Mouse (Mus musculus): Measurements from ENCODE around the gene Batf. TPM values are rescaled to one million over a fixed set of nuclear protein-coding genes. Genes with fewer than 3 reads are reported as not detected.
A peak's percentile ranks its signal among the peaks of the same experiment; 100 is the strongest.

Batf gene
- polyA plus RNA-seq, 1 experiment from 2014 or later = 8.3 TPM

DNA sequence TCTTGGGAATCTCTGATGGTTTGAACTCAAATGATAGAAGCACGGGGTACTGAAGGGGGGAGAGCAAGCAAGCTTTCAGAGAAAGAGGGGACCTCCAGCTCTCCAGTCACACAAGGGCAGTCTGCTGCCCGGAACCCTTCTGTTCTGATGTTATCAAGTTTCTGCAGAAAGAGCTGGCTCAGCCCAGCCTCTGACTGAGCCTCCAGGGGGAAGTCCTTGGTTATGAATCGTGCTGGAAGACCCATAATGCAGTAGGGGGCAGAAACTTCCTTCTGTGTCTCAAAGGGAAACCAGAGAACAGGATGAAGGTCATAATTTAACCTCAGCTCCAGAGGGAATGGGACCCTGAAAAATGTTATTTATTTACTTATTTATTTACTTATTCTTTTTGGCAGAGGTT lies 16.4 kb upstream of the Batf start:
- no peak overlapping the region for H3K4me2 ChIP-seq (ENCODE audit: low read depth, low read length)
- 0 out of 2 replicates have a peak, but pooled peaks cover 4% of the 10 kb centered on the region for H3K9me3 ChIP-seq (ENCODE audit: control insufficient read depth, low read length)
- H3K27me3 ChIP-seq (replicated peaks; ENCODE audit: control insufficient read depth, insufficient read depth, low read length) = no peaks in the 10 kb centered on the region
- no peak for ATAC-seq (ENCODE audit: low read depth)
- H3K36me3 ChIP-seq (ENCODE audit: control insufficient read depth, insufficient read depth, low read length) = no peaks in the 10 kb centered on the region
- no peak overlapping the region for H3K4me3 ChIP-seq (ENCODE audit: low read depth, low read length)
- H3K27ac ChIP-seq (replicated peaks; ENCODE audit: low read depth, low read length) = no peak overlapping the region
- 56% methylated on average over 3 of the region's 3 CpGs for WGBS
- H3K4me1 ChIP-seq (ENCODE audit: control insufficient read depth, insufficient read depth, low read length) = peaks cover 7% of the 10 kb centered on the region; the same call in 1 of the 2 replicates
- DNase-seq (ENCODE audit: low spot score) = no peak
- no peak overlapping the region for H3K9ac ChIP-seq (ENCODE audit: low read depth, low read length)

DNA sequence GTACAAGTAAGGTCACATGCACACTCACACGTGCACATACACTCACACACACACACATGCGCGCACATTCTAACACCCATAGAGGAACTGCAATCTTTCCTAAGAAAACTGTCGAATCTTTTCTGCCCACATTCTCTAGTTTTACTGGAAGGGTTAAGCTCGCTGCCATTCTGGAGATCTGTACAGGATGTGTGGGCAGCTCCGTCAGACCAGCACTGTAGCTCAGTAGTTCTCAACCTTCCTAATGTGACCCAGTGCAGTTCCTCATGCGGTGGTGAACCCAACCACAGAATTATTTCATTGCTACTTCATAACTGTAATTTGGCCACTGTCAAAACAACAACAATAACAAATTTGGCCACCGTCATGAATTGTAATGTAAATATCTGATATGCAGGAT lies 12.6 kb upstream of the Batf start:
- no peaks in the 10 kb centered on the region for H3K27me3 ChIP-seq (replicated peaks; ENCODE audit: control insufficient read depth, insufficient read depth, low read length)
- DNase-seq (ENCODE audit: low spot score) (no peak), ATAC-seq (ENCODE audit: low read depth) (no peak)
- no peak overlapping the region for H3K4me3 ChIP-seq (ENCODE audit: low read depth, low read length)
- H3K9me3 ChIP-seq (ENCODE audit: control insufficient read depth, low read length) = 0 out of 2 replicates have a peak, but pooled peaks cover 4% of the 10 kb centered on the region
- H3K27ac ChIP-seq (replicated peaks; ENCODE audit: low read depth, low read length) = no peak overlapping the region
- 87% methylated on average over 8 of the region's 8 CpGs for WGBS
- H3K9ac ChIP-seq (ENCODE audit: low read depth, low read length) = no peak overlapping the region
- no peaks in the 10 kb centered on the region for H3K36me3 ChIP-seq (ENCODE audit: control insufficient read depth, insufficient read depth, low read length)
- no peak overlapping the region for H3K4me2 ChIP-seq (ENCODE audit: low read depth, low read length)
- peaks cover 1% of the 10 kb centered on the region; the same call in 1 of the 2 replicates for H3K4me1 ChIP-seq (ENCODE audit: control insufficient read depth, insufficient read depth, low read length)

DNA sequence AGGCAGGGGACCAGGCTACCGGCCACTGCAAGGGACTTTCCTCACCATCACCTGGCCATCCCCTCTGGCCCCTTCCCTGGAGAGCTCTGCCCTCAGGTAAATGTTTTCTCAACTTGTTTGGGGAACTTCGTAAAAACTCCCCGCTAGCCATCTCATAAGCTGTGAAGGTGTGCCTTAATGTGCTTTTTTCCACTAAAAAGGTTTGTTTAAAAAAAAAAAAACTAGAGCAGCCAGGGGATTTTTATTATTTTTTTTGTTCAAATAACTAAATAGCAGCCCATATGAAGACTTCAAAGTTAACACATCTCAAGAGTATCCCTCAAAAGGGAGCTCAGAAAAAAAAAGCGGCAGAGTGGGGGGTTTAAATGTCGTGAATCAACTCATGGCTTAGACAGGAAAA lies 7.4 kb upstream of the Batf start:
- no peak overlapping the region for H3K4me2 ChIP-seq (ENCODE audit: low read depth, low read length)
- no peak overlapping the region for H3K4me3 ChIP-seq (ENCODE audit: low read depth, low read length)
- ATAC-seq (ENCODE audit: low read depth) (no peak), DNase-seq (ENCODE audit: low spot score) (no peak)
- WGBS = 73% methylated on average over 5 of the region's 5 CpGs
- H3K36me3 ChIP-seq (ENCODE audit: control insufficient read depth, insufficient read depth, low read length) = no peaks in the 10 kb centered on the region
- no peaks in the 10 kb centered on the region for H3K9me3 ChIP-seq (ENCODE audit: control insufficient read depth, low read length)
- no peaks in the 10 kb centered on the region for H3K27me3 ChIP-seq (replicated peaks; ENCODE audit: control insufficient read depth, insufficient read depth, low read length)
- no peaks in the 10 kb centered on the region for H3K4me1 ChIP-seq (ENCODE audit: control insufficient read depth, insufficient read depth, low read length)
- no peak overlapping the region for H3K27ac ChIP-seq (replicated peaks; ENCODE audit: low read depth, low read length)
- no peak overlapping the region for H3K9ac ChIP-seq (ENCODE audit: low read depth, low read length)

DNA sequence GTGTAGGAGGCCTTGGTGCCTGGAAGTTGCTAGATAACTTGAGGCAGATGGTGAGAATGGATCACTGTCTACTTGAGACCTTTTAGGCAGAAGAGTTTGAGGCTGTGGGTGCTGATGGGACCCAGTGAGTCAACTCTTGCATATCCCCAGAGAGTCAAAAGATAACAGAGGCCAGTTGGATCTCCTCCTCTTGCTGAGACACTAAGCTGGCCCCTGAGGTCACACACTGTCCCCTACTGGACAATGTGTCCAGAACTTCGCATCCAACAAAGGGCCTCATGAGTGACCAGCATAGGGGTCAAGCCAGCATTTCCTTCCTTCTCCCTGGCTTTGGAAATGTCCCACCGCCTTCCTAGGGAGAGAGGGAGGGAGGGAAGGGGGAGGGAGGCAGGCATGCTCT lies 6.7 kb upstream of the Batf start:
- 69% methylated on average over 1 of the region's 2 CpGs for WGBS
- Histone ChIP-seq H3K4me3 (ENCODE audit: low read depth, low read length) (no peak overlapping the region), H3K9me3 (ENCODE audit: control insufficient read depth, low read length) (no peaks in the 10 kb centered on the region), H3K4me1 (ENCODE audit: control insufficient read depth, insufficient read depth, low read length) (no peaks in the 10 kb centered on the region), H3K27ac (replicated peaks; ENCODE audit: low read depth, low read length) (no peak overlapping the region), H3K36me3 (ENCODE audit: control insufficient read depth, insufficient read depth, low read length) (no peaks in the 10 kb centered on the region), H3K4me2 (ENCODE audit: low read depth, low read length) (no peak overlapping the region), H3K27me3 (replicated peaks; ENCODE audit: control insufficient read depth, insufficient read depth, low read length) (no peaks in the 10 kb centered on the region), H3K9ac (ENCODE audit: low read depth, low read length) (no peak overlapping the region)
- no peak for DNase-seq (ENCODE audit: low spot score)
- ATAC-seq (ENCODE audit: low read depth) = no peak

DNA sequence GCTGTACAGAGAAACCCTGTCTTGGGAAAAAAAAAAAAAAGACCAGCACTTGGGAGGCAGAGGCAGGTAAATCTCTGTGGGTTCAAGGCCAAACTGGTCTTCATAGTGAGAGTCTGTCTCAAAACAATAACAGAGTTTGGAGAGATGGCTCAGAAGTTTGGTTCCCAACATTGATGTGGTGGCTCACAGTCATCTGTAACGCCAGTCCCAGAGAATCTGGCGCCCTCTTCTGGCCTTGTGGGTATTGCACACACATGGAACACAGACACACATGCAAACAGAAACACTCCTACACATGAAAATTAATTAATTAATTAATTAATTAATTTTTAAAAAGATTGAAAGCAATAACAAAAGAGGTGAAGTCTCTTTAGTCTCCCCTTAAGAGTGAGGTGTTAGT lies 4.1 kb upstream of the Batf start:
- H3K4me1 ChIP-seq (ENCODE audit: control insufficient read depth, insufficient read depth, low read length) = no peaks in the 10 kb centered on the region
- 37% methylated on average over 2 of the region's 2 CpGs for WGBS
- DNase-seq (ENCODE audit: low spot score) = no peak
- no peak for ATAC-seq (ENCODE audit: low read depth)
- no peak overlapping the region for H3K4me2 ChIP-seq (ENCODE audit: low read depth, low read length)
- H3K36me3 ChIP-seq (ENCODE audit: control insufficient read depth, insufficient read depth, low read length) = no peaks in the 10 kb centered on the region
- H3K4me3 ChIP-seq (ENCODE audit: low read depth, low read length) = no peak overlapping the region
- H3K9ac ChIP-seq (ENCODE audit: low read depth, low read length) = no peak overlapping the region
- H3K27me3 ChIP-seq (replicated peaks; ENCODE audit: control insufficient read depth, insufficient read depth, low read length) = no peaks in the 10 kb centered on the region
- H3K9me3 ChIP-seq (ENCODE audit: control insufficient read depth, low read length) = no peaks in the 10 kb centered on the region
- no peak overlapping the region for H3K27ac ChIP-seq (replicated peaks; ENCODE audit: low read depth, low read length)

DNA sequence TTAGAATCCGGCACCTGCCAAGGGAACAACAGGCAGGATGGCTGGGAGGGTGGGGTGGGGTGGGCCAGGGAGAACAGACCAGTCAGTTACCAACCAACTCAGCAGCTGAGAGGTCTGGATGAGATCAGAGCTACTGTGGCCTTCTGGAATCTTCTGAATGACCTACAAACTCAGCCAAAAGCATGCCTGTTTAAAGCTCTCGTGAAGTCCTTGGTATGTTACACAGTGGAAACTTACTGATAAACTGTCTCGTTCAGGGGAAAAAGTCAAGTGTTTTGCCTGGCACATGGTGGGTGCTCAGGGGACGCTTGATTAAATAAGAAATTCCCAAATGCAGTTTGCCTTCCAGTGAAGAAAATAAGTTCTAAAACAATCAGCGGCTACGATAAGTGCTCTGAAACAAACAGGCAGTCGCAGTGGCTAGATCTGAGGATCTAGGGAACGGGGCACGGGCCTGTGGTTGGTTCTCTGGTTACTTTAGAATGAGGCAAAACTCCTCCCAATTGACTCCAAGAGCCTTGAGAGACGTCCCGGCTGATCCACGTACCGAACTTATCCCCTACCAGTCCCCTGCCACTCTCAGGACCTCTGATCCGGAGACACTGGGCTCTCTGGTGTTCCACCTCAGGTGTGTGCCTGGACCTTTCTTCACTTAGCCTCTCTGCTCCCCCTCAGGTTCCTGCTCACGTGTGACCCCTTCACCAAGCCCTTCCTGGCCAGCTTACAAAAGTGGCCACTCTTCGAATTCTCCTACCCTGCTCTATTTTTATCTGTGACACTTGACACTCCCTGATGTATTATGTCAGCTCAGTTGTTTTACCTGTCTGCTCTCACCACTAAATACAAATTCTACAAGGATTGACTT lies 1.8 kb upstream of the Batf start:
- Histone ChIP-seq H3K4me3 (ENCODE audit: low read depth, low read length) (no peak overlapping the region), H3K27ac (replicated peaks; ENCODE audit: low read depth, low read length) (no peak overlapping the region), H3K4me1 (ENCODE audit: control insufficient read depth, insufficient read depth, low read length) (no peaks in the 10 kb centered on the region), H3K36me3 (ENCODE audit: control insufficient read depth, insufficient read depth, low read length) (no peaks in the 10 kb centered on the region), H3K4me2 (ENCODE audit: low read depth, low read length) (no peak overlapping the region), H3K27me3 (replicated peaks; ENCODE audit: control insufficient read depth, insufficient read depth, low read length) (no peaks in the 10 kb centered on the region), H3K9me3 (ENCODE audit: control insufficient read depth, low read length) (no peaks in the 10 kb centered on the region), H3K9ac (ENCODE audit: low read depth, low read length) (no peak overlapping the region)
- no peak for DNase-seq (ENCODE audit: low spot score)
- ATAC-seq (ENCODE audit: low read depth) = no peak
- WGBS = 78% methylated on average over 16 of the region's 16 CpGs

DNA sequence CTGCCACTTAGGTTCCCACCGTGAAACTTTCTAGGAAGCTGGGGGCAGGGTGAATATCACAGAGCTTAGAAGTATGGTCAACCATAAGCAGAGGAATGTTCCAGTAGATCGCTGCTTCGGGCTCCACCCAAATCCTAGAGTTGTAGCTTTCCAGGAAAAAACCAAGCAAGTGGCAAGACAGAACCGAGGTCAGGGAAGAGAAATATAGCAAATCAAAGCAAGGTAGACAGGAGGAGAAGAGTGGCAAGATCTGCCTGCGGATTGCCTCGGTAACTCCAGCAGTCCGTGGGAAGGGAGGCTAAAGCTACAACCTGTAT lies 706 bp downstream of the Batf start:
- H3K9me3 ChIP-seq (ENCODE audit: control insufficient read depth, low read length) = no peaks in the 10 kb centered on the region
- WGBS = 66% methylated on average over 7 of the region's 7 CpGs
- H3K4me3 ChIP-seq (ENCODE audit: low read depth, low read length) = peak overlapping the region; percentile 29
- H3K4me2 ChIP-seq (ENCODE audit: low read depth, low read length) = peak overlapping the region; percentile 57
- H3K9ac ChIP-seq (ENCODE audit: low read depth, low read length) = peak overlapping the region; percentile 48; the same call in 1 of the 2 replicates
- H3K4me1 ChIP-seq (ENCODE audit: control insufficient read depth, insufficient read depth, low read length) = no peaks in the 10 kb centered on the region
- H3K27me3 ChIP-seq (replicated peaks; ENCODE audit: control insufficient read depth, insufficient read depth, low read length) = no peaks in the 10 kb centered on the region
- no peaks in the 10 kb centered on the region for H3K36me3 ChIP-seq (ENCODE audit: control insufficient read depth, insufficient read depth, low read length)
- no peak for DNase-seq (ENCODE audit: low spot score)
- H3K27ac ChIP-seq (replicated peaks; ENCODE audit: low read depth, low read length) = no peak overlapping the region
- no peak for ATAC-seq (ENCODE audit: low read depth)

DNA sequence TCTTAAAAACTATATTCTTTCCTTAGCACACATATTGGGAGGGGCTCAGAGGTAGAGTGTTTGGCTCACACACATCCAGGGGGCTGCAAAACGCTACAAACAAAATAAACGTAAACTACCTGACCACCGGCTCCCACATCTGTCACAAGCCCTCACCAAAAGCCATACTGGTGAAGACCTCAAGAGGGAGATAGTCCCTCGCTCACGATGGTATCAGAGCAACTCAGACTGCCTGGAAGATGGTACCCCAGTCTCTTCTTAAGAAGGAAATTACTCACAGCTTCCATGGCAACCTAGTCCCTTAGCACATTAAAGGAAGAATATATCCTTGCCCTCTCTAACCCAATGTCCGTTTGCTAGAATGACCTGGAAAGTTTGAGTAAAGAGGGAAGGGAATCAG lies 1.4 kb downstream of the Batf start:
- H3K27me3 ChIP-seq (replicated peaks; ENCODE audit: control insufficient read depth, insufficient read depth, low read length) = no peaks in the 10 kb centered on the region
- H3K9me3 ChIP-seq (ENCODE audit: control insufficient read depth, low read length) = no peaks in the 10 kb centered on the region
- 73% methylated on average over 6 of the region's 6 CpGs for WGBS
- no peak overlapping the region for H3K27ac ChIP-seq (replicated peaks; ENCODE audit: low read depth, low read length)
- H3K4me1 ChIP-seq (ENCODE audit: control insufficient read depth, insufficient read depth, low read length) = no peaks in the 10 kb centered on the region
- DNase-seq (ENCODE audit: low spot score) (no peak), ATAC-seq (ENCODE audit: low read depth) (no peak)
- no peak overlapping the region for H3K9ac ChIP-seq (ENCODE audit: low read depth, low read length)
- H3K4me2 ChIP-seq (ENCODE audit: low read depth, low read length) = no peak overlapping the region
- H3K36me3 ChIP-seq (ENCODE audit: control insufficient read depth, insufficient read depth, low read length) = no peaks in the 10 kb centered on the region
- H3K4me3 ChIP-seq (ENCODE audit: low read depth, low read length) = no peak overlapping the region

DNA sequence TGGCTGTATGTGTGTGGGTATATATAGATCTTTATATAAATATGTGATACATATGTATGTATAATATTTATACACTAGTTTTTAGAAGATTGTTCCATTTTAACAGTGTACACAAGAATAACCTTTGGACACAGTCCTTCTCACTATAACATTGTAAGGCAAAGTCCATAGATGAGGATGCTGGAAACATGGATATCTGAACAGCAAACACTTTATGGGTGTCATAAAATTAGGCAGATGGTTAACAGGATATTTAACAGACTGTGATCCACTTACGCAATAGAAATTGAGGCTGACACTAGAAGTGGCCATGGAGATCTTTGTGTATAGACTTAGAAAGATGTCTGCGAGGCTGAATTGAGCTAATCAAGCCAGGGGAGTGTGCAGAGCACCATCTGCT lies 9.3 kb downstream of the Batf start:
- no peaks in the 10 kb centered on the region for H3K36me3 ChIP-seq (ENCODE audit: control insufficient read depth, insufficient read depth, low read length)
- no peak overlapping the region for H3K9ac ChIP-seq (ENCODE audit: low read depth, low read length)
- no peaks in the 10 kb centered on the region for H3K27me3 ChIP-seq (replicated peaks; ENCODE audit: control insufficient read depth, insufficient read depth, low read length)
- no peak overlapping the region for H3K4me2 ChIP-seq (ENCODE audit: low read depth, low read length)
- no peak for DNase-seq (ENCODE audit: low spot score)
- H3K9me3 ChIP-seq (ENCODE audit: control insufficient read depth, low read length) = no peaks in the 10 kb centered on the region
- H3K27ac ChIP-seq (replicated peaks; ENCODE audit: low read depth, low read length) = no peak overlapping the region
- no peaks in the 10 kb centered on the region for H3K4me1 ChIP-seq (ENCODE audit: control insufficient read depth, insufficient read depth, low read length)
- no peak overlapping the region for H3K4me3 ChIP-seq (ENCODE audit: low read depth, low read length)
- WGBS = 92% methylated on average over 2 of the region's 2 CpGs
- no peak for ATAC-seq (ENCODE audit: low read depth)

Data from embryonic facial prominence, embryonic 14.5 days (tissue).